Mouse (Mus musculus) left cerebral cortex, postnatal 14 days (tissue): ENCODE data around the gene Unc5cl. TPM values are rescaled to one million over a fixed set of nuclear protein-coding genes. Genes with fewer than 3 reads are reported as not detected.
A peak's percentile ranks its signal among the peaks of the same experiment; 100 is the strongest.

ENCODE experiments used
- DNase-seq, 2 experiments: peaks; one replicate each; pipeline ENCODE4 v3.0.0; 2021 to 2022; ENCODE audit warnings: low spot score in 2 of 2, mixed read lengths in 1 of 2
- intact Hi-C: fragments of 180-260 bp; cut with DNase I; formaldehyde crosslinking; loops from one replicate; pipeline ENCODE4 v1.15.1; 2025
- long read RNA-seq, 2 experiments: library from polyadenylated mRNA; stranded (forward); transcript quantifications; one replicate each; pipeline ENCODE4 v2.0.0; 2021
- total RNA-seq, 2 experiments: library from RNA; stranded (reverse); gene quantifications; 2 replicates each; pipeline ENCODE4 v1.2.3; 2021

The Unc5cl gene
- total RNA-seq = under 1 TPM in 1 of 2 experiments, not detected in 1; 0.34 TPM
- long read RNA-seq, experiment 1 = 0 reads
- long read RNA-seq, experiment 2, partial matches to known transcripts = 1 of 1 reads
- long read RNA-seq, experiment 2, other reads (novel, unspliced or antisense) = 0 of 1 reads

DNA sequence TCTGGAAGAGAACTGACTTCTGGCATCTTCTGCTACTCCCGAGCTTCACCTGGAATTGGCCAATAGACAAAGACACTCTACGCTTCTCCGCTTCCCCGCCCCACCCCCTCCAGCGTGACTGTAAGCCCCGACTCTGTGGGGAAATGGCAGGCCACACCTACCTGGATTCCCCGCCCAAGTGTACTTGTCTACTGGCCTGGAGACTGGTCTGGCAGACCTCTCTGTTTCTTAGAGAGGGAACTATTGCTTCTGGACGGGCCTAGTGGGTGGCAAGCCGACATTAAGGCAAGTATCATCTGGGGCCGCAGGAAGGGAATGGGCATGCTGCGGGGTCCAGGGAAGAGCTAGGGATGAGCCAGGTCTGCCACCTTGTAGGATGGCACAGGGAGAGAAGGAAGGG, at the start of gene Unc5cl:
Gene Unc5cl, plus strand, starts transcription at position 214 of the 400 bp plus-strand sequence.
- no peak for DNase-seq
- intact Hi-C loops = no loop called here

GRCm38 (mm10) chr17:48407154-48407553, 47.5 kb upstream of the Unc5cl start:
- DNase-seq = no peak
- intact Hi-C loops = loop anchor here (5.0 kb wide), 2 partner anchors 70 to 130 kb away; no protein-coding TSS in a partner anchor

DNA sequence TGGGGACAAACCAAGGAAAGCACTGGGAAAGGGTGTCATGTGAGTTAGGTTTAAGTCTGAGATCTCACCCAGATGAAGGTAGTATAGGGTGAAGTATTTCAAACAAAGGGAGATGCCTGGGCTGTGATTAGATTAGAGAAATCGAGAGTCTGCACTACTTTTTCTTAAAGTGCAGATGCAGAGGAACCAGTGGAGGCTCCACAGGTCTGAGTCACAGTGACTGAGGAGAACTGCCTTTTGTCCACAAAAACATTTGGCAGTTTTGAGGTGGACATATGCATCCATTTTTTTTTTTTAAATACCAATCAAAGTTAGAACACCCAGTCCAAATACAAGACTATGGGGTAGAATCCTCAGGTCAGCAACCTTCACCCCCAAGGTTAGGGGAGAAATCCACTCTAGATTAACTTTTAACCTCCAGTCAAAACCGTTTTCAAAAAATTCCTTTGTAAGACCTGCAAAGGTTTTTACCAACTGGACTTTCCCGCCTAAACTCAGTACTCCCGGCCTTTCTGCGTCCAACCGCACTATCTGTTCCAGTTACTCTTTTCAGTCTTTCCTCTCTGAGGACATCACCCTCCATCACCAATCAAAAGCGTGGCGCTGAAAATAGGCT, 46.7 kb upstream of the Unc5cl start:
- intact Hi-C loops = loop anchor here (5.0 kb wide), 2 partner anchors 71 to 131 kb away; no protein-coding TSS in a partner anchor
- DNase-seq = no peak

GRCm38 (mm10) chr17:48408526-48409291, 46.0 kb upstream of the Unc5cl start:
- intact Hi-C loops = loop anchor here (5.0 kb wide), 2 partner anchors 71 to 131 kb away; no protein-coding TSS in a partner anchor

DNA sequence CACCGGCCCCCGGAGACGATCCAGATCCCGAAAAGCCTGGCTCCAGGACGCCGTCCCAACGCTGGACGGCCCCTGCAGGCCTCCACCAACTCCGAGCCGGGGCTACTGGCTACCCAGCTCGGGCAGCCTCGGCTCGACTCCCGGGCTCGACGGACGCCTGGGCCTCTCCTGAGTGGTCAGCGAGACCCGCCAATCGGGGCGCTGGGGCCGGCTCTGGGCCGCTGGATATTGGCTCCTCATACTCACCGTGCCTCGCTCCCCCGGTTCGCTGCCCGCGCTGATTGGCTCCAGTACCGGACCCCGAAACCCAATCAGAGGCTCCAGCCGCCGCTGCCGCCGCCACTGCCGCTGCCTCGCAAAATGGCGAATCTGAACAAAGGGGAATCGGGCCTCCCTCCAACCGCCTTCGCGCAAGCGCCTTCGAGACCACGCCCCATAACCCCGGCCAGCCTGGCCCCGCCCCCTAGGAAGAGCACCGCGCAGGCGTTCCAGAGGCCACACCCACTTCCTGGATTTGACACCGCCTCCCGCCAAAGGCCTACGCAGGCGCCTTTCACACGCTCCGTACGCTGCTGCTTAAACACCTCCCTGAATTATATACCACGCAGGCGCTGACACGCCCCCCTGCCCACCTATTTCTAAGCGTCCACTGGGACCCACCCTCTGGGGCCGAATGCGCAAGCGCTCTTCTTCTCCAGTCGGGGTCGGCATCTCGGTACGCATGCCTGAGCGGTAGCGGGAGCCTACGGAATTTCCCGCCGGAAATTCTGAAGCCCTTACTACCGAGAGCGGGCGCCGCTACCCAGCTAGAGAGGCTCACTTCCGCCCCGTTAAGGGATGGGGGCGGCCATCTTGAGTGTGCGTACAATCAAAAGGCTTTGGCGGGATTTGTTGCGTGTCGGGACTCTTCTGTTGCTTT, 45.1 kb upstream of the Unc5cl start, which contains the start of the genes Nfya and Oard1:
Gene Nfya, minus strand, starts transcription at position 527 of the 919 bp plus-strand sequence.
Gene Oard1, plus strand, starts transcription at position 635 of the 919 bp plus-strand sequence.
- peak; percentile 100 for DNase-seq
- intact Hi-C loops = loop anchor here (5.0 to 10.0 kb wide), 3 partner anchors 72 to 995 kb away; no protein-coding TSS in a partner anchor

More at GRCm38 (mm10) chr17:48408526-48409291, 46.0 kb upstream of the Unc5cl start:
- DNase-seq = peak; percentile 63 to 72

GRCm38 (mm10) chr17:48410299-48410785, 44.4 kb upstream of the Unc5cl start:
- intact Hi-C loops = loop anchor here (10.0 kb wide), 1 partner anchor 994 kb away; no protein-coding TSS in a partner anchor
- peak in 1 of 2 experiments; percentile 22 for DNase-seq

- intact Hi-C loops = loop anchor here (10.0 kb wide), 1 partner anchor 994 kb away; no protein-coding TSS in a partner anchor
- no peak for DNase-seq
These were observed 43.5 kb upstream of the Unc5cl start for GRCm38 (mm10) chr17:48411241-48411640.

DNA sequence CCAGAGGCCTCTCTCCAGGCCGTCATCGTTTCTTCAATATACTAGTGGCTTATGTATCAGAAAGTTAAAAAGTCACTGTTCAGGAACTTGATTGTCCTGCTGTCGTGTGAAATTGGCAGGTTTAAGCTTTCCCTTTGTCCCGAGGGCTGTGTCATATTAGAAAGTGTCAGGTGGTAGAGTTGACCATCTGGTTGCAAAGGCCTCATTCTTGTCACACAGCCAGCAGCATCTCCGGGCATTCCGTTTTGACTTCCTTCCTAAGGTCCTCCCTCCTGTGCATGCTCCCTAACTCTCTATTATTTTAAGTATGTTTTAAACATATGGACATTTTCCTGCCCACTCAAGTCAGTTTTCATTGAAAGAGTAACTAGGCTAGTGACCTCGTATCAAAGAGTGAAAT, 38.7 kb upstream of the Unc5cl start:
- DNase-seq = no peak
- intact Hi-C loops = loop anchor here (2.0 to 10.0 kb wide), 3 partner anchors 187 to 1481 kb away; no protein-coding TSS in a partner anchor

GRCm38 (mm10) chr17:48416425-48417195, 38.1 kb upstream of the Unc5cl start:
- DNase-seq = peak; percentile 57 to 74
- intact Hi-C loops = loop anchor here (2.0 to 10.0 kb wide), 3 partner anchors 186 to 1481 kb away; no protein-coding TSS in a partner anchor

GRCm38 (mm10) chr17:48417521-48417920, 37.2 kb upstream of the Unc5cl start:
- no peak for DNase-seq
- intact Hi-C loops = loop anchor here (2.0 to 10.0 kb wide), 3 partner anchors 185 to 1480 kb away; no protein-coding TSS in a partner anchor

- intact Hi-C loops = loop anchor here (5.0 to 10.0 kb wide), 2 partner anchors 987 to 1479 kb away; no protein-coding TSS in a partner anchor
- peak; percentile 26 for DNase-seq
These were observed 36.5 kb upstream of the Unc5cl start for GRCm38 (mm10) chr17:48418174-48418573.

GRCm38 (mm10) chr17:48418781-48419180, 35.9 kb upstream of the Unc5cl start:
- DNase-seq = no peak
- intact Hi-C loops = loop anchor here (5.0 to 10.0 kb wide), 2 partner anchors 986 to 1479 kb away; no protein-coding TSS in a partner anchor

- no peak for DNase-seq
- intact Hi-C loops = loop anchor here (5.0 to 10.0 kb wide), 2 partner anchors 985 to 1478 kb away; no protein-coding TSS in a partner anchor
These were observed 35.1 kb upstream of the Unc5cl start for GRCm38 (mm10) chr17:48419571-48419970.

DNA sequence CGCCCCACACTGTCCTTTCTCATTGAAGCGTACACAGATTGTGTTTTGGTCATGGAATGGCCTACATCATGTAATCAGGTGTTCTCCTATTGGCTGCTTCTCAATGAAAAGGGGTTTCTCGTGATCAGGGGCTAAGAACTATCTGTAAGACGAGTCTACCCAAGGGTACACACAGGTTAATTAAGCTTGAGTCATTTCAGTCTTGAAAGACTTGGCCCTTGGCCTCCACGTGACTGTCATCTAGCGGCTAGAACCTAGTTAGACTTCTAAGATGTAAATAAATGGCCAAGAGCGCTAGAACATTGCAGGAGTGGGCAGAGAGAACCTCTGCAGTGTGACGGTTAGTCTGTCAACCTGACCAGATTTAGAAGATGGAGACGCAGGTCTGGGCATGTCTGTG, 30.5 kb upstream of the Unc5cl start:
- intact Hi-C loops = no loop called here
- DNase-seq = no peak

DNA sequence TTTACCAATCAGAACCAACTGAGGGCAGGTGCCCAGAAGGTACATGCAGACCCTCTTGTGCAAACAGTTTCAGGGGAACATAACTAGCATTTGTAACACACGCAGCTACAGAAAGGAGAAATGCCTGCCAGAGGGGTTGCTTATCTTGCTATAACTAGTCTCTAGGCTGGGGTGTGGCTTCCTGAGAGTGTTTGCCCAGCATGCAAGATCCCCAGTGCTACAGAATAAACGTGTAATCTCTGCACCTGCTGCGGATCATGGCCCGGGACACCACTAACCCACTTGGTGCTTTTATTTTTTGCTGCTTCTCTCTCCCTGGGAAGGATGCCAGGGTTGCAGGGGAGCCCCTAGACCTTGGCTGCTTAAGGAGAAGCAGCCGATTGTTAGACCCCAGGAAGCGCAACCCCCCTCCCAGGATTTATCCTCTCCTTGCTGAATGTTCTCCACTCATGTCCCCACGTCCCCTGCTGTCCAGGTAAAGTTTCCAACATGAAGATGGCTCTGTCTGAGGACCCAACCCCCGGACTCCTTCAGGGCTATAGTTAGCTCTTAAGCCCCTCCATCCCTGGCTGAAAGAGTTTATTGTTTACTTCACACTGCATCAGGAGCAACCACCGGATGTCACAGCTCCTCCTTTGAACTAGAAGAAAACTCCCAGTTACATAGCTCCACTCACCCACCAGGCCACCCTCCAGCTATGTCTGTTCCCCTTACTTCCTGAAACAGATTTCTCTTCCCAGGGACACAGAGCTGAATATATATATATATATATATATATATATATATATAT, 28.7 kb upstream of the Unc5cl start:
- intact Hi-C loops = no loop called here

DNA sequence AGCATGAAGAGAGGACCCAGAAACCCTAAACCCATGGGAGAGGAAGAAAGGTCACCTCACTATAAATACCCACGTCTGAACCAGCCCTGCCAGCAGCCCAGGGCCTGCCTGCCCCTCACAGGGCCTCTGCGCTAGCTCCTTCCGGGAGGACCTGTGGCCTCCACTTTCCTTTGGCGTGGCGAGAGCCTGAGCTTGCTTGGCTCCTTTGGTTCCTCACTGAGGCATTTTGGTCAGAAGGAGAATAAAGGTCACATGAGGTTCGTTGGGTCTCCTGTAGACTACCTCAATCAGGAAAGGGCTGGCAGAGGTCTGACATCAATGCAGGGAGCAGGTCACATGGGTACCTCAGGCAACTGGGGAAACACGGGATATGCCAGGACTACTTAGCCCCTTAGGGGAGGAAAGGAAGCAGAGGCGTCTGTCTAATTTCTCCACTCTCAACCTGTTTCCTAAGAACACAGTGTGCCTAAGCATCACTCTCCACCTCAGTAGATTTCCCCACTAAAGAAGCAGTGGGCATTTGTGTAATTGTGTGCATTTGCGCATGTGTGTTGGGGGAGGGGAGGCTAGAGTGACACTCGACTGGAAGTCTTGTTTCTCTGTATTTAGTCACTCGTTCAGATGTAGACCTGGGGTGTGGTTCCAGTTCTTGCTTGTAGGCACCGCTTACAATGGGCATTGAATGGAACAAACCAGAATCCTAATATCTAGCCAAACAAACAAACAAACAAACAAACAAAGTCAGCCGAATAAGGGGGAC, 27.5 kb upstream of the Unc5cl start:
- DNase-seq = no peak
- intact Hi-C loops = no loop called here

More for the DNA sequence above, 28.7 kb upstream of the Unc5cl start:
- DNase-seq = no peak
